Mouse (Mus musculus) frontal cortex, adult 2 months (tissue): ENCODE measurements around the gene Zar1. TPM values are rescaled to one million over a fixed set of nuclear protein-coding genes. Genes with fewer than 3 reads are reported as not detected.

ENCODE experiments used
- polyA plus RNA-seq: library from polyadenylated mRNA; depleted of rRNA; stranded (reverse); fragments of >200 nt; gene quantifications from 2 replicates; pipeline ENCODE4 v1.2.3, GENCODE M21; 2012; rRNA removed

Gene Zar1
- polyA plus RNA-seq, 1 experiment = 4.3 TPM

Other genes starting within 250 kb of the Zar1 start
- gene Corin, start 76.8 kb downstream of the Zar1 start, polyA plus RNA-seq = 0.08 and 0.14 TPM in 2 replicates
- gene Nfxl1, start 21.6 kb downstream of the Zar1 start, polyA plus RNA-seq = 11.9 and 12.3 TPM in 2 replicates
- 0.21 and 0.34 TPM in 2 replicates for gene Gm5868, start 6.3 kb upstream of the Zar1 start, polyA plus RNA-seq
- not detected in 2 replicates for gene Cnga1, start 63.0 kb upstream of the Zar1 start, polyA plus RNA-seq
- 0.02 and 0.13 TPM in 2 replicates for gene Nipal1, start 66.5 kb upstream of the Zar1 start, polyA plus RNA-seq
- 0.34 and 0.40 TPM in 2 replicates for gene Txk, start 171.5 kb upstream of the Zar1 start, polyA plus RNA-seq